Mouse (Mus musculus): ENCODE data around the gene Fscn2. TPM values are rescaled to one million over a fixed set of nuclear protein-coding genes. Genes with fewer than 3 reads are reported as not detected.
A peak's percentile ranks its signal among the peaks of the same experiment; 100 is the strongest.
"Not testable (repeated sequence)": the region's sequence is repeated elsewhere in the genome, so short reads cannot be mapped to it uniquely, and the experiment has no call there.

Gene Fscn2
- polyA plus RNA-seq, 1 experiment from 2014 or later = 0.88 TPM

DNA sequence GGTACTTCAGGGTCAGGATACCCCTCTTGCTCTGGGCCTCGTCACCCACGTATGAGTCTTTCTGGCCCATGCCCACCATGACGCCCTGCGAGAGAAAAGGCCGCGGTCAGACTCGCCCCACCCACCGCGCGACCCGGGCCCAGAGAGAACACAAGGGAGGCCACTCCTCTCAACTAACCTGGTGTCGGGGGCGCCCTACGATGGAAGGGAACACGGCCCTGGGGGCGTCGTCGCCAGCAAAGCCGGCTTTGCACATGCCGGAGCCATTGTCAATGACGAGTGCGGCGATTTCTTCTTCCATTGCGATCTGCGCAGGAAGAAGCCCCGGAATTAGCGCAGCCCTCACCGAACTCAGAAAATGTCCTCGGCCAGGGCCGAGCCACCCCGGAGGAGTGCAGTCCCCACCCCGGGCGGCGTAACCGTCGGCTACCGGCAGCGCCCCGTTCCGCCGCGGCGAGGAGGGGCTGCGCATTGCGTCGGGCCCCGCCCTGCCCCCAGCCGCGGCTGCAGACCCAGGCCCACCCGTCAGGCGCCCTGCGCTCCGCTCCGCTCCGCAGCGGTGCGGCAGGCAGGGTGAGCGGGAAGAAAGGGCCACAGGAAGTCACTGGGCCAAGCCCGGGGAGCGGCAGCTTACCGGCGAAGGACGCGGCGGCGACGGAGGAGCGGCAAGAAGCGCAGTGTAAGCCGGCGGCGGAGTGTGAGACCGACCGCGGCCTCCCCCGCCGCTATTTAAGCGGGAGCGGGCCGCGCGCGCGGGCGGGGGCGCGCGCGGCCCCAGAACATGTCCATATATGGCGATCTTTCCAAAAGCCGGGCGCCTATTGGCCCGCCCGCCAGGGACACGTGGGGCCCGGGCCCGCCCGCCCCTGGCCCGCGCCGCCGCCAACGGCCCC lies 13.3 kb upstream of the Fscn2 start, which contains the start of gene Actg1:
TSS of gene Actg1 (minus strand) at position 752 of the 893 bp plus-strand sequence.
- whole genome bisulfite sequencing = 1% methylated on average over 85 of the region's 103 CpGs
- Histone ChIP-seq H3K9ac (peak within 1 kb of the TSS; percentile 85), H3K9me3 (no peaks in the 10 kb centered on the region), H3K27me3 (no peaks in the 10 kb centered on the region), H3K36me3 (peaks cover 10% of the 10 kb centered on the region), H3K4me1 (replicated peaks) (peaks cover 55% of the 10 kb centered on the region), H3K4me2 (peak within 1 kb of the TSS; percentile 81), H3K4me3 (peak within 1 kb of the TSS; percentile 59), H3K27ac (replicated peaks) (peak within 1 kb of the TSS; percentile 100)
- peak; percentile 87 for ATAC-seq (ENCODE audit: low FRiP score, low read depth)

DNA sequence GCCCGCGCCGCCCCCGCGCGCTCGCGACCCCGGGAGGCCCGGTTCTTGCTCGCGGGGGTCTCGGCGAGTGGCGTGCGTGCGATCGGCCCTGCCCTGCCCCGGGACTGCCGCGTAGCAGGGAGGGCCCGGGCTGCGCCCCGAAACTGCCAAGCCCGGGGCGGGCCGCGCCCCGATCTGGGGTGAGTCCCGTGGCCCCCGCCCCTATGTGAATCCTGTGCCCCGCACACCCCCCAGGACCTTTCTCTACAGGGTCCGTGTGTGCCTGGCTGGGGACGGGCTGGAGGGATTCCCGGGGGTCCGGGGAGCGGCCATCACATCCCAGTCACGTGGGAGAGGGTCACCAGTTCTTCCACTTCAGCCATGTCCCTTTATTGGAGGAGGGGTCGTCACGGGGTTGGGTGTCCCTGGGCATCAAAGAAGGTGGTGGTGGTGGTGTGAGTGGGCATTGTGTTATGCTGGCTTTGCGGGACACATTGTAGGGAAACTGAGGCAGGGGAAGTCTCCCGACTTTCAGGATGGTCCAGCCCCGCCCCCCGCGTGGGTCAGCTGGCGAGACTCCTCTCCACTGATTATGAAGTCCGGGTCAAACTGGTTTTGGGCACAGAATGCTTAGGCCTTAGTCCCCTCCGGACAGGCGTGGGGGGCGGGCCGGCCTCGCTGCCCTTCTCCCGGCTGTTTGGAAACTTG lies 12.5 kb upstream of the Fscn2 start:
- WGBS = 3% methylated on average over 50 of the region's 53 CpGs
- Histone ChIP-seq H3K4me2 (peak overlapping the region; percentile 81), H3K4me1 (replicated peaks) (peaks cover 60% of the 10 kb centered on the region), H3K4me3 (peak overlapping the region; percentile 59), H3K36me3 (peaks cover 10% of the 10 kb centered on the region), H3K9ac (peak overlapping the region; percentile 77), H3K27ac (replicated peaks) (peak overlapping the region; percentile 100), H3K27me3 (no peaks in the 10 kb centered on the region), H3K9me3 (no peaks in the 10 kb centered on the region)
- ATAC-seq (ENCODE audit: low FRiP score, low read depth) = peak; percentile 31; the same call in 1 of the 2 replicates

DNA sequence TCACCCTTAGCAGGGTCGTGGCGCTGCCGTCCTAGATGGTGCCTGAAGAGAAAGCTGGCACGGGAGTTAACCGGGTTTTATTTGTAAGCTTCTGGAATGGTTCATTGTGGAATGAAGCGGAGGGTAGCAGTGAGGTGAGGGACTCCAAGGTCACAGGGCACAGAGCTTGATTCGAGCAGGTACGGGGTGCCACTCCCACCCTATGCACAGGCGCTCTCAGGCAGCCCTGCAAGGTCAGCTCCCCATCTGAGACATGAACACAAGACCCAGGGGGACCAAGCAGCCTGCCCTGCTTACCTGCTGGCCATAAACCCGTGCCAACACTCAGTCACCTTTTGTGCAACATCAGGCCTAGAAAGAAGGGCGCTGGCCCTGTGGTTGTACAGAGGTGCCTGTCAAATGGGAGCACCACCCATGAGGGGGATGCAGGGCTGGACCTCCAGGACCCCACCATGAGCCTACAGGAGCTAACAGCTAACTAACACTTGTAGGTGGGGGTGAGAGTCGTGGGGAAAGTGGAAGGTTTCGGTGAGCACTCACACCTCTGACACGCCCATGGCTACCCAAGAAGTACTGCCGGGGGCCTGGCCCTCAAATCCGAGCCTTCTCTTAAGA lies 11.9 kb upstream of the Fscn2 start:
- Histone ChIP-seq H3K4me1 (replicated peaks) (peaks cover 54% of the 10 kb centered on the region), H3K9me3 (no peaks in the 10 kb centered on the region), H3K36me3 (peaks cover 10% of the 10 kb centered on the region), H3K27me3 (no peaks in the 10 kb centered on the region), H3K9ac (peak overlapping the region; percentile 77), H3K4me2 (peak overlapping the region; percentile 81), H3K27ac (replicated peaks) (peak overlapping the region; percentile 100), H3K4me3 (peak overlapping the region; percentile 59)
- 3% methylated on average over 16 of the region's 16 CpGs for WGBS
- peak; percentile 3; the same call in 1 of the 2 replicates for ATAC-seq (ENCODE audit: low FRiP score, low read depth)

DNA sequence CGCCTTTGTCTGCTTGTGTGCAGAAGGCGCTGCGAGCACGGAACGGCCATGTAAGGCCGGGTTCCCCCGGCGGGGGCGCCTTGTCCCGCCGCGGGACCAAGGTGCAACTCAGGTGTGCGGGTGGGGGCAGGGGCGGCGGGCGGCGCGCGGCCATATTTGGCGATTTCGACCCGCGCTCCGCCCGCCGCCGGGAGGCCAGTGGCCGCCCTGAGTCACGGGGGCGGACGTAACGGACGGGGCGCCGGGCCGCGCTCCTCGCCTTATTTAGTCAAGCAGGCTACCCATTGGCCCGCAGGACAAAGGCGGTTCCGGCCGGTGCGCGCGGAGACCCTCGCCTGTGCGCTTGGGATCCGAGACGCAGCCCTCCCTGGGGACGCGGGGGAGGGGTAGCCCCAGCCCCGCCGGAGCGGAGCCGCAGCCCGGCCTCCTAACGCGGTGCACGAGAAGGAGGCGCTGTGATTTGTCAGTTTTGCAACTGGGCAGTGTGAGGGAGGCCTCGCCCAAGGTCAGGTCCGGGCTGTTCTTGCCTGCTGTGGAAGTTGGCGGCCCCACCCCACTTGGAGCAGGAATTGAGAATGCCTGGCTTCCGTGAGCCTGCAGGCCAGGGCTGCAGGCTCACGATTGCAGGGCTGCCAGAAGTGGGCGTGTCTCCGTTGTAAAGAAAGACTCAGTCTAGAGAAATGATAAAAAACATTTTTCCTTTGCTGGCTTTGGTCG lies 11.2 kb upstream of the Fscn2 start:
- H3K27ac ChIP-seq (replicated peaks) = peak overlapping the region; percentile 100
- peaks cover 4% of the 10 kb centered on the region for H3K36me3 ChIP-seq
- H3K9me3 ChIP-seq = no peaks in the 10 kb centered on the region
- peaks cover 48% of the 10 kb centered on the region for H3K4me1 ChIP-seq (replicated peaks)
- peak; percentile 76 for ATAC-seq (ENCODE audit: low FRiP score, low read depth)
- under 1% methylated on average over 66 of the region's 68 CpGs for WGBS
- H3K4me3 ChIP-seq = peak overlapping the region; percentile 59
- H3K27me3 ChIP-seq = no peaks in the 10 kb centered on the region
- peak overlapping the region; percentile 77 for H3K9ac ChIP-seq
- peak overlapping the region; percentile 81 for H3K4me2 ChIP-seq

DNA sequence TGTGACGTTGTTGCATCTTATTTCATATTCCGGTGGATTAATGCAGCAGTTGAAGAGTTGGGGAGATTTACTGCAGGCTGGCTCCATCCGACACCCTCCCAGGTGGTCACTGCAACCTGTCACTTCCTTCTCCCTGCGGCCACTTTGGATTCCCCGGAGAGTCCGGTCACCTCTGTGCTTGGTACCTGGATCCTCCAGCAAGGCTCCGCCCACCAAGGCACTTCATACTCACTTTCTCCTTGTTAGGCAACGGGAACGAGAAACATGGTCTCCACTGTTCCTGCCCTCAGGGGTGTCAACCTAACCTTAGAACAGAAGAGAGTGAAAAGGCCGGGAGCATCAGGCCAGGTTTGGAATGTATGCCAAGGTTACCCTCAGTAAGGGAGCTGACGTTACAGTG lies 10.6 kb upstream of the Fscn2 start:
- Histone ChIP-seq H3K36me3 (no peaks in the 10 kb centered on the region; the same call in 1 of the 2 replicates), H3K4me3 (peak overlapping the region; percentile 59), H3K4me1 (replicated peaks) (peaks cover 44% of the 10 kb centered on the region), H3K27me3 (no peaks in the 10 kb centered on the region), H3K4me2 (peak overlapping the region; percentile 81), H3K9ac (peak overlapping the region; percentile 77), H3K9me3 (no peaks in the 10 kb centered on the region), H3K27ac (replicated peaks) (peak overlapping the region; percentile 100)
- no peak for ATAC-seq (ENCODE audit: low FRiP score, low read depth)
- 22% methylated on average over 11 of the region's 11 CpGs for WGBS

DNA sequence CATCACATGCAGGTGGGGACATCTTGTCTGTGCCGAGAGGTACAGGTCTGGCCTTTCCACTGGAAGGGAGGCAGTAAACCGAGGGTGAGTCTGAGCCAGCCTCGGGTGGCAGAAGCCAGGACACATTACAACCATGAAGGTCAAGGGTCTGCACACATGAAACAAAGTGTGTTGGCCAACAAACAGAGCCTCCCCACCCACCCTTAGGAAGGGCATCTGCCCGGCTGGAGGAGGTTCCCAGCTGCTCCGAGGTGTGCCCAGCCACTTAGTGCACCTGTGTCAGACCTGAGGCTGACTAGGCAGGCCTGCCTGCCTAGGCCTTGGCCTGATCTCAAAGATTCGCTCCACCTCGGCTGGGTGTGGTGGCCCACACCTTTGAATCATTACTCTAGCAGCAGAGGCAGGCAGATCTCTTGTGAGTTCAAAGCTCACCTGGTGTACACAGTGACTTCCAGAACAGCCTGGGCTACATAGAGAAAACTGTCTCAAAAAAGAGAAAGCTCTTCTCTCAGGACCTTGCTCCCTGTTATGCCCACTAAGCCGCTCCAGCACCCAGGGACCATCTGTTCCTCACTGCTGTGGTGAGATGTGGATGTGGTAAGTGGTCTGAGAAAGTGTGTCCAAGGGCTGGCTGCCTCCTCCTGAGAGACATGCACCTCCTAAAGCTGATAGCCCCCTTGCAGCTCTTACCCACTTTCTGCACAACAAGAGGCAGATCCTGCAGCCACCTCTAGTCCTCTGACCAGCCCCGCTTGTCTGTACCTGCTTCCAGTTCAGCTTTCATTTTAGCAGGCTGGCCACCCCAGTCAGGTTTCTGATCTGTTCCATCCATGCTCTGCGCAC lies 9.9 kb upstream of the Fscn2 start:
- H3K9ac ChIP-seq = no peak overlapping the region
- H3K27me3 ChIP-seq = no peaks in the 10 kb centered on the region
- H3K4me2 ChIP-seq = peak overlapping the region; percentile 81
- H3K4me3 ChIP-seq = no peak overlapping the region
- H3K4me1 ChIP-seq (replicated peaks) = peaks cover 44% of the 10 kb centered on the region
- H3K9me3 ChIP-seq = no peaks in the 10 kb centered on the region
- peak overlapping the region; percentile 100 for H3K27ac ChIP-seq (replicated peaks)
- no peaks in the 10 kb centered on the region; the same call in 1 of the 2 replicates for H3K36me3 ChIP-seq
- ATAC-seq (ENCODE audit: low FRiP score, low read depth) = no peak
- 85% methylated on average over 10 of the region's 10 CpGs for WGBS

DNA sequence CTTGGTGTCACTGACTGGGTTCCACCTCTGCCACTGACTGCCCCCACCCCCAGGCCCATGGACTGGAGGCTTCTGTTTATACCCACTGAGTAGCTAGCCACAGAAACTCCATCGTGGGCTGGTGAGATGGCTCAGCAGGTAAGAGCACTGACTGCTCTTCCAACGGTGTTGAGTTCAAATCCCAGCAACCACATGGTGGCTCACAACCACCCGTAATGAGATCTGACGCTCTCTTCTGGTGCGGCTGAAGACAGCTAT lies 9.3 kb upstream of the Fscn2 start:
- H3K36me3 ChIP-seq; H3K27me3 ChIP-seq; H3K4me2 ChIP-seq; ATAC-seq (ENCODE audit: low FRiP score, low read depth); H3K4me3 ChIP-seq; H3K9me3 ChIP-seq; H3K9ac ChIP-seq: not testable (repeated sequence)
- WGBS = 83% methylated on average over 5 of the region's 5 CpGs
- H3K27ac ChIP-seq (replicated peaks) = peak overlapping the region; percentile 100
- H3K4me1 ChIP-seq (replicated peaks) = peaks cover 44% of the 10 kb centered on the region

DNA sequence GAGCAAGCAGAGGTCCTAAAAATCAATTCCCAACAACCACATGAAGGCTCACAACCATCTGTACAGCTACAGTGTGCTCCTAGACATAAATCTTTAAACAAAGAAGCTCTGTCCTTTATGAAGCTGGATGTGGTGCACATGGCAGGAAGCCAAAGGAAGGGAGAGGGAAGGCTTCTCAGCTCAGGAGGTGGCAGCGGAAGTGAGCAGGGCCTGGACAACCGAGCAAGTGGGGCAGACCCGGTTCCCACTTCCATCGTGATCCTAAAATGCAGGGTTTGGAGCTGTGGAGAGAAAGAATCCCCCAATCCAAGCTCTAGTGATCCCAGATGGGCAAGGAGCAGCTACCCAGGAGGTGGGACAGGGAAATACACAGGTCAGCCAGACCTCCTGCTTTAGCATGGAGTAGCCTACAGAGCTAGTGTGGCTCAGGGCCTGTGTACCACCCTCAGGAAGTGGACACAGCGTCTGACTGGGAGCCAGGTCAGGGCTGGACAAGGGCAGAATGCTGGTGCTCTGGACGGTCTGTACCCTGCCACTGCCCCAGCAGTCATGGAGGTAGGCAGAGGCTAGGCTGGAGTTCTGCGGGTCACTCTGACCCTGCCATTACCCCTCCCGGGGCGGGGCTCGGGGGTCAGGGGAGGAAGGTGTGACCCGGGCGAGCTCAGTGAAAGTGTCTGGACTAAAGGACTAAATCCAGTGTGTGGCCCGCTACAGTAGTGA lies 8.6 kb upstream of the Fscn2 start:
- Histone ChIP-seq H3K27ac (replicated peaks) (peak overlapping the region; percentile 100), H3K9me3 (no peaks in the 10 kb centered on the region), H3K4me1 (replicated peaks) (peaks cover 50% of the 10 kb centered on the region), H3K9ac (no peak overlapping the region), H3K4me2 (no peak overlapping the region), H3K36me3 (no peaks in the 10 kb centered on the region), H3K27me3 (no peaks in the 10 kb centered on the region), H3K4me3 (no peak overlapping the region)
- 57% methylated on average over 13 of the region's 13 CpGs for WGBS
- no peak for ATAC-seq (ENCODE audit: low FRiP score, low read depth)

DNA sequence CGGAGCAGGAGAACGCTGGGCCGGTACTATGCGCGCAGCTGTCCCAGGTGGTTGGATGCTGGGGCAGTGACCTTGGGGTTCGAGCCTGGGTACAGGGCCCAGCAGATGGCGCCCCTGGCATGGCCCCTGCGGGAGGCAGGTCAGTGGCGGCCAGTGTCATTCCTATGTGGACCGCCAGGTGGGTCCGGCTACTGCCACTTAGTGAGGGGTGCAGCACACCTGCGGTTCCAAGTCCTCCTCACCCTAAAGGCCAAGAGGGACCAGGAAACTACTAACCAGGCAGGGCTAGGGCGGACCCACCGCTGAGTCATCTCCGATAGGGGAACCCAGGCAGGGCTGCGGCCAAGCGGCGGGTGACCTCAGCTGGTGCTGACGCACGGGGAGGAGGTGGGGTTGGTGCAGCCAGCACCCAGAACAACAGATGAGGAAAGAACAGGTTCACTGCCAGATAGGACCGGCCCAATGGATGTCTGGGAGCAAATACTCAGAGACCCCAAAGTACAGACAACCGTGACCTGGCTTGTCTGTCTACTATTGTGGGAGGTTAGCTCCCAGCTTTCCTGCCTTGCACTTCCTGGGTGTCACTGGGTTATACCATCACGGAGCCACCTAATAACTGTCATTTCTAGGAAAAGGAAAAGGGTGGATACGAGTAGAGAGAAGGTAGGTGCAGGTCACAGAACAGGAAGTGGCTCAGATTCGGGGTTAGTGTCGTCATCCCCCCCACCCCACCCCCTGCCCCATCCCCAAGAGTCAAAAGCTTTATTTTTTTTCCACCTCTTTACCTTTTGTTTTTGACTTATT lies 7.6 kb upstream of the Fscn2 start:
- Histone ChIP-seq H3K27me3 (no peaks in the 10 kb centered on the region), H3K36me3 (no peaks in the 10 kb centered on the region), H3K27ac (replicated peaks) (no peak overlapping the region), H3K4me3 (no peak overlapping the region), H3K9me3 (no peaks in the 10 kb centered on the region), H3K4me1 (replicated peaks) (peaks cover 60% of the 10 kb centered on the region), H3K9ac (no peak overlapping the region), H3K4me2 (peak overlapping the region; percentile 14)
- ATAC-seq (ENCODE audit: low FRiP score, low read depth) = no peak
- 29% methylated on average over 26 of the region's 26 CpGs for WGBS
